Mouse (Mus musculus): ENCODE results near the gene Cyfip2.
A peak's percentile ranks its signal among the peaks of the same experiment; 100 is the strongest.

The Cyfip2 gene

GRCm38 (mm10) chr11:46307768-46308167 lies 4.9 kb downstream of the Cyfip2 start:
- DNase-seq: no peak

- DNase-seq: no peak
Measured at GRCm38 (mm10) chr11:46306776-46307175, 5.9 kb downstream of the Cyfip2 start.

GRCm38 (mm10) chr11:46305881-46306520 lies 6.7 kb downstream of the Cyfip2 start:
- DNase-seq: no peak

GRCm38 (mm10) chr11:46304864-46305710 lies 7.6 kb downstream of the Cyfip2 start:
- peak; percentile 74 for DNase-seq

- no peak for DNase-seq
Measured at GRCm38 (mm10) chr11:46304093-46304492, 8.6 kb downstream of the Cyfip2 start.

- DNase-seq: peak; percentile 46
Measured at GRCm38 (mm10) chr11:46302471-46302870, 10.2 kb downstream of the Cyfip2 start.

GRCm38 (mm10) chr11:46301579-46302248 lies 10.9 kb downstream of the Cyfip2 start:
- DNase-seq: peak; percentile 56

- DNase-seq: no peak
Measured at GRCm38 (mm10) chr11:46299901-46300300, 12.8 kb downstream of the Cyfip2 start.

- peak; percentile 89 for DNase-seq
Measured at GRCm38 (mm10) chr11:46298889-46299785, 13.5 kb downstream of the Cyfip2 start.

- no peak for DNase-seq
Measured at GRCm38 (mm10) chr11:46294390-46294789, 18.3 kb downstream of the Cyfip2 start.

GRCm38 (mm10) chr11:46293491-46293890 lies 19.2 kb downstream of the Cyfip2 start:
- DNase-seq: peak; percentile 91

GRCm38 (mm10) chr11:46290988-46291405 lies 21.7 kb downstream of the Cyfip2 start:
- peak; percentile 51 for DNase-seq

GRCm38 (mm10) chr11:46289561-46289960 lies 23.1 kb downstream of the Cyfip2 start:
- DNase-seq: no peak

GRCm38 (mm10) chr11:46289022-46289421 lies 23.6 kb downstream of the Cyfip2 start:
- no peak for DNase-seq

- DNase-seq: no peak
Measured at GRCm38 (mm10) chr11:46288091-46288490, 24.6 kb downstream of the Cyfip2 start.

GRCm38 (mm10) chr11:46286803-46287202 lies 25.9 kb downstream of the Cyfip2 start:
- DNase-seq: peak; percentile 50

- no peak for DNase-seq
Measured at GRCm38 (mm10) chr11:46283800-46284199, 28.9 kb downstream of the Cyfip2 start.

GRCm38 (mm10) chr11:46282612-46283011 lies 30.0 kb downstream of the Cyfip2 start:
- DNase-seq: no peak

- no peak for DNase-seq
Measured at GRCm38 (mm10) chr11:46278709-46279108, 34.0 kb downstream of the Cyfip2 start.

GRCm38 (mm10) chr11:46278140-46278539 lies 34.5 kb downstream of the Cyfip2 start:
- no peak for DNase-seq

GRCm38 (mm10) chr11:46276778-46277177 lies 35.9 kb downstream of the Cyfip2 start:
- no peak for DNase-seq

GRCm38 (mm10) chr11:46276168-46276567 lies 36.5 kb downstream of the Cyfip2 start:
- DNase-seq: no peak

GRCm38 (mm10) chr11:46275302-46275701 lies 37.4 kb downstream of the Cyfip2 start:
- peak; percentile 74 for DNase-seq

All from cerebellum, adult 9-11 months (tissue).